Mouse (Mus musculus): ENCODE data around the gene Gm49342. TPM values are rescaled to one million over a fixed set of nuclear protein-coding genes. Genes with fewer than 3 reads are reported as not detected.
"Not testable (repeated sequence)": the region's sequence is repeated elsewhere in the genome, so short reads cannot be mapped to it uniquely, and the experiment has no call there.

Gm49342 gene
- polyA plus RNA-seq, 1 experiment from 2014 or later = not detected

GRCm38 (mm10) chr14:50976674-50977073, 32.4 kb downstream of the Gm49342 start:
- no peaks in the 10 kb centered on the region for H3K9me3 ChIP-seq (ENCODE audit: low read length)
- ATAC-seq (no peak), DNase-seq (no peak)
- no peak overlapping the region for H3K4me2 ChIP-seq (ENCODE audit: low read depth, low read length)
- H3K4me1 ChIP-seq (ENCODE audit: insufficient read depth) = peaks cover 9% of the 10 kb centered on the region
- no peak overlapping the region for H3K27ac ChIP-seq (ENCODE audit: low read depth)
- 25% methylated on average over 9 of the region's 9 CpGs for WGBS (ENCODE audit: insufficient replicate concordance)
- H3K36me3 ChIP-seq (replicated peaks; ENCODE audit: insufficient read depth, low read length) = no peaks in the 10 kb centered on the region
- H3K9ac ChIP-seq (replicated peaks) = no peak overlapping the region
- no peak overlapping the region for H3K4me3 ChIP-seq (ENCODE audit: low read depth, low read length)
- H3K27me3 ChIP-seq (ENCODE audit: insufficient read depth, low read length) = no peaks in the 10 kb centered on the region
- TF ChIP-seq EP300 (IDR thresholded peaks at IDR 0.05; ENCODE audit: low read depth) (no peak), CTCF (IDR thresholded peaks at IDR 0.05; ENCODE audit: low read depth) (peak; percentile 25)

- not testable (repeated sequence) for H3K9me3 ChIP-seq (ENCODE audit: low read length); ATAC-seq; H3K36me3 ChIP-seq (replicated peaks; ENCODE audit: insufficient read depth, low read length); H3K4me3 ChIP-seq (ENCODE audit: low read depth, low read length); H3K27me3 ChIP-seq (ENCODE audit: insufficient read depth, low read length); H3K27ac ChIP-seq (ENCODE audit: low read depth); H3K9ac ChIP-seq (replicated peaks); DNase-seq; H3K4me2 ChIP-seq (ENCODE audit: low read depth, low read length)
- WGBS (ENCODE audit: insufficient replicate concordance) = 66% methylated on average over 6 of the region's 6 CpGs
- H3K4me1 ChIP-seq (ENCODE audit: insufficient read depth) = peaks cover 14% of the 10 kb centered on the region
Observed at GRCm38 (mm10) chr14:50978451-50978850, 34.1 kb downstream of the Gm49342 start.

GRCm38 (mm10) chr14:50979631-50980030, 35.3 kb downstream of the Gm49342 start:
- H3K27me3 ChIP-seq (ENCODE audit: insufficient read depth, low read length) = no peaks in the 10 kb centered on the region
- ATAC-seq (no peak), DNase-seq (no peak)
- H3K4me2 ChIP-seq (ENCODE audit: low read depth, low read length) = no peak overlapping the region
- H3K9ac ChIP-seq (replicated peaks) = no peak overlapping the region
- no peak overlapping the region for H3K27ac ChIP-seq (ENCODE audit: low read depth)
- TF ChIP-seq CTCF (IDR thresholded peaks at IDR 0.05; ENCODE audit: low read depth) (no peak), EP300 (IDR thresholded peaks at IDR 0.05; ENCODE audit: low read depth) (no peak)
- H3K36me3 ChIP-seq (replicated peaks; ENCODE audit: insufficient read depth, low read length) = no peaks in the 10 kb centered on the region
- H3K9me3 ChIP-seq (ENCODE audit: low read length) = peaks cover 2% of the 10 kb centered on the region; the same call in 1 of the 2 replicates
- no peak overlapping the region for H3K4me3 ChIP-seq (ENCODE audit: low read depth, low read length)
- H3K4me1 ChIP-seq (ENCODE audit: insufficient read depth) = peaks cover 14% of the 10 kb centered on the region

GRCm38 (mm10) chr14:50981207-50981606, 36.9 kb downstream of the Gm49342 start:
- Histone ChIP-seq H3K27me3 (ENCODE audit: insufficient read depth, low read length) (no peaks in the 10 kb centered on the region), H3K36me3 (replicated peaks; ENCODE audit: insufficient read depth, low read length) (no peaks in the 10 kb centered on the region), H3K4me3 (ENCODE audit: low read depth, low read length) (no peak overlapping the region), H3K9ac (replicated peaks) (no peak overlapping the region), H3K4me2 (ENCODE audit: low read depth, low read length) (no peak overlapping the region), H3K4me1 (ENCODE audit: insufficient read depth) (peaks cover 14% of the 10 kb centered on the region), H3K9me3 (ENCODE audit: low read length) (peaks cover 2% of the 10 kb centered on the region; the same call in 1 of the 2 replicates), H3K27ac (ENCODE audit: low read depth) (peak overlapping the region; percentile 29; the same call in 1 of the 2 replicates)
- DNase-seq (no peak), ATAC-seq (peak; percentile 61)
- TF ChIP-seq CTCF (IDR thresholded peaks at IDR 0.05; ENCODE audit: low read depth) (no peak), EP300 (IDR thresholded peaks at IDR 0.05; ENCODE audit: low read depth) (no peak)
- WGBS (ENCODE audit: insufficient replicate concordance) = 8% methylated on average over 2 of the region's 2 CpGs

GRCm38 (mm10) chr14:50981837-50982236, 37.5 kb downstream of the Gm49342 start:
- Histone ChIP-seq H3K36me3 (replicated peaks; ENCODE audit: insufficient read depth, low read length) (no peaks in the 10 kb centered on the region), H3K9me3 (ENCODE audit: low read length) (peaks cover 2% of the 10 kb centered on the region; the same call in 1 of the 2 replicates), H3K4me2 (ENCODE audit: low read depth, low read length) (no peak overlapping the region), H3K27ac (ENCODE audit: low read depth) (0 out of 2 replicates have a peak overlapping the region, but pooled peaks have one; percentile 29), H3K4me1 (ENCODE audit: insufficient read depth) (peaks cover 12% of the 10 kb centered on the region), H3K4me3 (ENCODE audit: low read depth, low read length) (no peak overlapping the region), H3K27me3 (ENCODE audit: insufficient read depth, low read length) (no peaks in the 10 kb centered on the region), H3K9ac (replicated peaks) (no peak overlapping the region)
- DNase-seq (no peak), ATAC-seq (no peak)
- 35% methylated on average over 5 of the region's 5 CpGs for WGBS (ENCODE audit: insufficient replicate concordance)
- TF ChIP-seq CTCF (IDR thresholded peaks at IDR 0.05; ENCODE audit: low read depth) = no peak
- no peak for TF ChIP-seq EP300 (IDR thresholded peaks at IDR 0.05; ENCODE audit: low read depth)

GRCm38 (mm10) chr14:50987668-50988067, 43.4 kb downstream of the Gm49342 start:
- DNase-seq (no peak), ATAC-seq (peak; percentile 33)
- Histone ChIP-seq H3K9ac (replicated peaks) (no peak overlapping the region), H3K36me3 (replicated peaks; ENCODE audit: insufficient read depth, low read length) (no peaks in the 10 kb centered on the region), H3K4me3 (ENCODE audit: low read depth, low read length) (no peak overlapping the region), H3K4me2 (ENCODE audit: low read depth, low read length) (no peak overlapping the region), H3K9me3 (ENCODE audit: low read length) (peaks cover 2% of the 10 kb centered on the region; the same call in 1 of the 2 replicates), H3K4me1 (ENCODE audit: insufficient read depth) (peaks cover 5% of the 10 kb centered on the region; the same call in 1 of the 2 replicates), H3K27me3 (ENCODE audit: insufficient read depth, low read length) (no peaks in the 10 kb centered on the region), H3K27ac (ENCODE audit: low read depth) (no peak overlapping the region)
- WGBS (ENCODE audit: insufficient replicate concordance) = 76% methylated on average over 2 of the region's 2 CpGs
- TF ChIP-seq CTCF (IDR thresholded peaks at IDR 0.05; ENCODE audit: low read depth) (no peak), EP300 (IDR thresholded peaks at IDR 0.05; ENCODE audit: low read depth) (peak; percentile 51; the same call in 1 of the 2 replicates)

GRCm38 (mm10) chr14:50991037-50991436, 46.7 kb downstream of the Gm49342 start:
- Histone ChIP-seq H3K36me3 (replicated peaks; ENCODE audit: insufficient read depth, low read length) (no peaks in the 10 kb centered on the region), H3K27me3 (ENCODE audit: insufficient read depth, low read length) (no peaks in the 10 kb centered on the region), H3K9me3 (ENCODE audit: low read length) (no peaks in the 10 kb centered on the region), H3K4me1 (ENCODE audit: insufficient read depth) (peaks cover 5% of the 10 kb centered on the region), H3K27ac (ENCODE audit: low read depth) (0 out of 2 replicates have a peak overlapping the region, but pooled peaks have one; percentile 29), H3K4me2 (ENCODE audit: low read depth, low read length) (peak overlapping the region; percentile 7), H3K9ac (replicated peaks) (no peak overlapping the region), H3K4me3 (ENCODE audit: low read depth, low read length) (no peak overlapping the region)
- ATAC-seq (peak; percentile 73), DNase-seq (no peak)
- no peak for TF ChIP-seq CTCF (IDR thresholded peaks at IDR 0.05; ENCODE audit: low read depth)
- no peak for TF ChIP-seq EP300 (IDR thresholded peaks at IDR 0.05; ENCODE audit: low read depth)
- 62% methylated on average over 3 of the region's 3 CpGs for WGBS (ENCODE audit: insufficient replicate concordance)

All from liver, postnatal 0 days (tissue).